In the genomic region with DNA sequence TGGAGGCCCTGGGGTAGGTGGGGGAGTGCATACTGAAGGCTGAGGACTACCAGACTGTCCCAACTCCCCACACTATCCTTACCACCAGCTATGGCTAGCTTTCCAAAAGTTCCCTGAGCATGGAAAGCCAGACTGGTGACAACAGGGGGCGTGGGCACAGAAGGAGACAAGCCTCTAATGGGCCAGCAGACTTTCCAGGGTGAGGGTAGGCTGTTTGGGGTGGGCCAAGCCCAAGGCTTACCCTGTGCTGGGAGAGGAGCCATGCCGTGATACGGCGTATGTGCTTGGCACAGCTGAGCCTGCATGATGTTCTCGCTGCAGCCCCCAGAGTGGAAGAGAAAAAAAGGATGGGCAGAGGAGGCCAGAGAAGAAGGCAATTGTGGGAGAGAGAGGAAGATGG, we compare ENCODE assay signal across 26 mouse cellular contexts. TPM values are rescaled to one million over a fixed set of nuclear protein-coding genes. Genes with fewer than 3 reads are reported as not detected.
DNase-seq lines count a peak whose midpoint lies in the region; ATAC-seq and TF ChIP-seq lines count a peak whose summit lies in the region.
"Had no signal": no experiment of that assay in that cellular context is flagged by ENCODE, and none has a peak within 500 bp of the region (broad histone marks: within the 10 kb centered on the region; RNA-seq: fewer than 3 reads in every experiment).

No protein-coding gene starts in this region.

- DNase-seq in frontal cortex, postnatal 10 days (ENCODE audit: low spot score in 2 of 2): no peak
- peak in 1 of 2 experiments; percentile 60 for DNase-seq in layer of hippocampus, adult 2 months (ENCODE audit: low spot score in 2 of 2)
- DNase-seq in layer of hippocampus, adult 8-10 months (ENCODE audit: low spot score in 2 of 2): no peak
- DNase-seq in left cerebral cortex, postnatal 4 days: peak; percentile 65
- no peak for DNase-seq in left cerebral cortex, adult 11 months (ENCODE audit: low spot score)
- no peak for DNase-seq in urinary bladder, postnatal 4 days (ENCODE audit: low spot score in 2 of 2)
- DNase-seq: adrenal gland, postnatal 10 days; adrenal gland, postnatal 36 days; B cell, adult 2 months; cerebellum, adult 11 months; cerebellum, adult 8-10 months; forebrain, postnatal 0 days; gastrocnemius, postnatal 10 days; gastrocnemius, postnatal 36 days; heart, postnatal 36 days had no signal

- intact Hi-C loops in left cerebral cortex, postnatal 4 days (cut with DNase I): no loop called here

- peak; percentile 46 for ATAC-seq in frontal cortex, adult (ENCODE audit: low TSS enrichment)
- ATAC-seq: forebrain, embryonic 14.5 days; forebrain, postnatal 0 days had no signal

- H3K4me3 ChIP-seq in layer of hippocampus, adult 2 months: no peak overlapping the region
- H3K4me3 ChIP-seq: forebrain, embryonic 10.5 days; hindbrain, embryonic 10.5 days; hindbrain, embryonic 13.5 days had no signal

- 0 out of 2 replicates have a peak, but pooled peaks have one; percentile 3 for TF ChIP-seq CTCF in layer of hippocampus, adult 2 months (conservative IDR thresholded peaks at IDR 0.05)

- peak overlapping the region; percentile 83 for H3K27ac ChIP-seq in layer of hippocampus, adult 2 months
- H3K27ac ChIP-seq: forebrain, embryonic 10.5 days; hindbrain, embryonic 10.5 days; hindbrain, embryonic 13.5 days had no signal

RNA-seq across cellular contexts. Expression of a gene that starts 22.8 kb away (rescaled TPM):
- total RNA-seq in layer of hippocampus, adult 2 months (2021): 10 to 100 TPM; 84.7 to 90.8 TPM
- 10 to 100 TPM; 68.2 to 87.1 (median 81.3) TPM for total RNA-seq in layer of hippocampus, adult 8-10 months (2022)
- total RNA-seq in left cerebral cortex, postnatal 4 days (2021): 10 to 100 TPM; 88.6 to 89.6 TPM
- total RNA-seq: gastrocnemius, adult 18-20 months; granulocyte monocyte progenitor cell, adult 5-6 weeks; heart, postnatal 36 days had no signal

RNA-seq across cellular contexts. Expression of a gene that starts 28.2 kb away (rescaled TPM):
- total RNA-seq in layer of hippocampus, adult 2 months (2021): 10 to 100 TPM; 13.1 to 18.2 TPM
- total RNA-seq in layer of hippocampus, adult 8-10 months (2022): 10 to 100 TPM; 18.0 to 20.9 (median 18.0) TPM
- total RNA-seq in left cerebral cortex, postnatal 4 days (2021): 10 to 100 TPM; 14.4 to 17.8 TPM

RNA-seq across cellular contexts. Expression of a gene that starts 28.7 kb away (rescaled TPM):
- total RNA-seq in layer of hippocampus, adult 2 months (2021): 100 to 1,000 TPM; 212 to 216 TPM
- total RNA-seq in layer of hippocampus, adult 8-10 months (2022): 100 to 1,000 TPM; 214 to 247 (median 220) TPM
- 100 to 1,000 TPM; 310 to 311 TPM for total RNA-seq in left cerebral cortex, postnatal 4 days (2021)

RNA-seq across cellular contexts. Expression of a gene that starts 33.4 kb away (rescaled TPM):
- 10 to 100 TPM; 20.5 to 27.6 TPM for total RNA-seq in layer of hippocampus, adult 2 months (2021)
- 10 to 100 TPM; 18.5 to 24.4 (median 20.1) TPM for total RNA-seq in layer of hippocampus, adult 8-10 months (2022)
- 1 to 10 TPM; 4.7 to 6.0 TPM for total RNA-seq in left cerebral cortex, postnatal 4 days (2021)
- total RNA-seq: adrenal gland, adult 18-20 months; adrenal gland, postnatal 36 days; CH12.LX; G1E; gastrocnemius, adult 18-20 months; gastrocnemius, postnatal 10 days; gastrocnemius, postnatal 36 days; granulocyte monocyte progenitor cell, adult 5-6 weeks; heart, adult 8-10 months; heart, postnatal 36 days had no signal

RNA-seq across cellular contexts. Expression of a gene that starts 48.2 kb away (rescaled TPM):
- 10 to 100 TPM; 45.4 to 46.0 TPM for total RNA-seq in layer of hippocampus, adult 2 months (2021)
- 10 to 100 TPM; 49.4 to 57.5 (median 53.2) TPM for total RNA-seq in layer of hippocampus, adult 8-10 months (2022)
- total RNA-seq in left cerebral cortex, postnatal 4 days (2021): 10 to 100 TPM; 65.9 to 67.5 TPM
